Mouse (Mus musculus): Measurements from ENCODE around the gene Fgfr2. TPM values are rescaled to one million over a fixed set of nuclear protein-coding genes. Genes with fewer than 3 reads are reported as not detected.

Gene Fgfr2
- polyA plus RNA-seq, 1 experiment: 114 TPM

DNA sequence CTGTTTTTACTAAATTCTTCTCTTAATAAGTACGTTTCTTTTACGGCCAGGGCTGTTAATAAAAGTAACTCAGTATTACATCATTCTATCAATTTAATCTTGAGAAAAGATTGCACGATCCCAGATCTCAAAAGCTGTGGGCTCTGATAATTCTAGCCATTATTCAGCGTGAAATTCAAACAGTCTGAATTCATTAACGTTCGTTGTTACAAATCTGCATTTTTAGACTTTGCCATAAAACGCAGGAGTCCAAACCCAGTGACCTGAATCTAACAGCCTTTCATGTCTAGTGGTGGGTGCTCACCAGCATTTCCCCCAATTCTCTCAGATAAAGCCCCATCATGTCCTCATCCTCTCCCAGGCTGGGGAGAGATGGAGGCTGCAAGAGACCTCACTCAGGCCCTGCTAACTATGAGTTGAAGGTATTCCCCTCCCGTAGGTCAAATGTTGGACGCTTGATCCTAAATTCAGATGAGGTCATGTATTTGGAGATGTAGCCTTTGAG, 50.0 kb downstream of the Fgfr2 start:
- Histone ChIP-seq H3K4me3 (replicated peaks; ENCODE audit: extremely low read depth, low read depth, low read length) (no peak overlapping the region), H3K4me1 (ENCODE audit: control insufficient read depth, insufficient read depth, low read length) (peaks cover 3% of the 10 kb centered on the region; the same call in 1 of the 2 replicates)
- WGBS: 87% methylated on average over 9 of the region's 9 CpGs
- no peak for DNase-seq
- no peak for TF ChIP-seq CTCF (IDR thresholded peaks at IDR 0.05; ENCODE audit: insufficient read depth, low read length)
- TF ChIP-seq POLR2A (IDR thresholded peaks at IDR 0.05; ENCODE audit: borderline replicate concordance, extremely low read depth, low read depth, low read length): no peak

DNA sequence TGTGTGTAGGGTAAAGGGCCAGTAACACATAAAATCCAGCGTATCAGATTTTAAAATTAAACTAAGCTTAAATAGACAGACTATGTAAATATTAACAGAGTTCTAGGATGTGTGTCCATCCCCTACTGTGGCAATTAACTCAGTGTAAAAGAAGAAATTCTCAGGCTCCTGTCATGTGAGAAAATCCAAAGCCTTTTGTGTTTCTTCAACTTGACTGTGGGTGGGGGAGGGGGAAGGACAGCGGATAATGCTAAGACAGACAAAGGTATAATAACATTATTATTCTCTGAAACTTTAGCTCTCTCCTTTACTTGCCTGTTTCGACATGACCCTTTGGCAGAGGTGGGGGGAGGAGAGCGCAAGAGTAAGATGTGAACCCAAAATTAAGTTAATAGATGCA, 50.6 kb downstream of the Fgfr2 start:
- Histone ChIP-seq H3K4me3 (replicated peaks; ENCODE audit: extremely low read depth, low read depth, low read length) (no peak overlapping the region), H3K4me1 (ENCODE audit: control insufficient read depth, insufficient read depth, low read length) (peaks cover 3% of the 10 kb centered on the region; the same call in 1 of the 2 replicates)
- WGBS: 96% methylated on average over 4 of the region's 4 CpGs
- TF ChIP-seq CTCF (IDR thresholded peaks at IDR 0.05; ENCODE audit: insufficient read depth, low read length) (no peak), POLR2A (IDR thresholded peaks at IDR 0.05; ENCODE audit: borderline replicate concordance, extremely low read depth, low read depth, low read length) (no peak)
- DNase-seq: no peak

DNA sequence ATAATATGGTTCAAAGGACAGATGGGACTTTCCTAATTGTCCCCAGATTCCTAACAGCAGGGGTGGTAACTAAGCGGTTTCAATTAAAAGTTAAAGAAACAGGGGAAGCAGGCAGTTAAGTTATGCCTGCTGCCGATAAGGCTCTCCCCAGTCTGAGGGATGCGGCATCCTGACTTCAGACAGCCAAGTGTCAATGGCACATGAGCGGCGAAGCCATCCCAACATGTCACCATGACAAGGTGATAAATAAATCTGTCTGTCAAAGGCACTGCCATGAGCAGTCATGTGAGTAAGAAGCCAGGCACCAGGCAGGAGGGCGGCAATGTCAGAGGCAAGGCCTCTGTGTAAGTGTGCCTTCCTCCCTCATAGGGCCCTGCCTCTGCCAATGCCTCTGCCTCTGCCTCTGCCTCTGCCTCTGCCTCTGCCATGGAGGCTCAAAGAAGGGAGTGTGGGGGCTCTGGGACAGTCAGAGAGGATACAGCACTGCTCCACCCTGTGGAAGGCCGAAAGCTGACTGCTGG, 55.8 kb downstream of the Fgfr2 start:
- no peak overlapping the region for H3K4me3 ChIP-seq (replicated peaks; ENCODE audit: extremely low read depth, low read depth, low read length)
- DNase-seq: no peak

DNA sequence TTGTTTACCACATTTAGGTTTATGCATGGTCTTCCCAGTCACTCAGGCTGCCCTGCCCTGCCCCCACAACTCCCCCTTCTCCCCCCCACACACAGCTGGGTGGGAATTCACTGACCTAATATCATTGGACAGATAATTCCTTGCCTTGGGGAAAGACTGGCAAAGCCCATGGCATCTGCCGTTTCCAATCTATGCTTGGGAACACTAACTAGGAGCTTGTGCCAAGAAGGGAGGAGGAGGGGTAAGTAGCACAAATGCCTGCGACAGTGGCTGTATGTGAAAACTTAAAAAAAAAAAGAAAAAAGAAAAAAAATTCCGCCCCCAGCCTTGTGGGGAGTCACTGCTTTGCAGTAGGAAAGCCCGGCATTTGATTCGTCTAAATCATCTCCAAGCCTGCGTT, 56.4 kb downstream of the Fgfr2 start:
- Histone ChIP-seq H3K4me1 (ENCODE audit: control insufficient read depth, insufficient read depth, low read length) (peaks cover 4% of the 10 kb centered on the region; the same call in 1 of the 2 replicates), H3K4me3 (replicated peaks; ENCODE audit: extremely low read depth, low read depth, low read length) (no peak overlapping the region)
- TF ChIP-seq CTCF (IDR thresholded peaks at IDR 0.05; ENCODE audit: insufficient read depth, low read length) (no peak), POLR2A (IDR thresholded peaks at IDR 0.05; ENCODE audit: borderline replicate concordance, extremely low read depth, low read depth, low read length) (no peak)
- WGBS: 54% methylated on average over 6 of the region's 6 CpGs
- no peak for DNase-seq

More for the DNA sequence above, 55.8 kb downstream of the Fgfr2 start:
- H3K4me1 ChIP-seq (ENCODE audit: control insufficient read depth, insufficient read depth, low read length): peaks cover 4% of the 10 kb centered on the region; the same call in 1 of the 2 replicates
- TF ChIP-seq CTCF (IDR thresholded peaks at IDR 0.05; ENCODE audit: insufficient read depth, low read length) (no peak), POLR2A (IDR thresholded peaks at IDR 0.05; ENCODE audit: borderline replicate concordance, extremely low read depth, low read depth, low read length) (no peak)
- 80% methylated on average over 7 of the region's 7 CpGs for WGBS

DNA sequence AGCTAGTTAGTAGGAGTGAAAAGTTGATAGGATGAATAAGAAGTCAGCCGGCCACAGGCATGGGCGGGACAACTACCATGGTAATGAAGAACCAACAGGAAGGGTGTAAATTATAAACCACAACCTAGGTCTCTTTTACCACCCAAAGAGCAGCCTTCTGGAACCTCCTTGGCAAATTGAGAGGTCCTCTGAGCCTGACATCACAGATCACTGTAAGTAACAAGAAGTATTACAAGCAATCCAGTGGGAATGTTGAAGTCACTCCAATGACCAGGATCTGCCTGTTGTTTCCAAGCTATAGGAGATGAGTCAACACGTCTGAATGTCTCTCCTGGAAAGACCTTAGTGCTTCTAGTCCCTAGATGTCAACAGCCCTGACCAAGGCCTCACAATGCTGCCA, 61.1 kb downstream of the Fgfr2 start:
- Histone ChIP-seq H3K4me3 (replicated peaks; ENCODE audit: extremely low read depth, low read depth, low read length) (no peak overlapping the region), H3K4me1 (ENCODE audit: control insufficient read depth, insufficient read depth, low read length) (peaks cover 18% of the 10 kb centered on the region)
- no peak for TF ChIP-seq CTCF (IDR thresholded peaks at IDR 0.05; ENCODE audit: insufficient read depth, low read length)
- TF ChIP-seq POLR2A (IDR thresholded peaks at IDR 0.05; ENCODE audit: borderline replicate concordance, extremely low read depth, low read depth, low read length): no peak
- DNase-seq: no peak
- 81% methylated on average over 3 of the region's 3 CpGs for WGBS

DNA sequence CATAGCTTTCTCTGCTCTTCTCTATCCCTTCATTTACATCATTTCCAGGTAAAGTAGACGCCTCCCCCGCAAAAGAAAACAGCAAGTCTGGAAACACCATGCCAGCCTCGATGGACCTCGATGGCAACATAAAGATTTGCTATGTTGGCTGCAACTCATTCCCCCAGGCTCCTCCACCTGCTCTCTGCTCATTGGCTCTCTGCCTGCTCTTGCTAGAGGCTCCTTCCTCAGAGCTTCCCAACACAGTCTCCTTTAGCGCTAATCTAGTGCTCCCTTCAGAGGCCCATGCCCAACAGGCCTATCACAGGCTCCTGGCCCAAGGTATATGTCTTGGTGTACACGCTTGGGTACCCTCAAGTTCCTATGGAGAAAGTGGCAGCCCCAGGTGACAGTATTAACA, 63.0 kb downstream of the Fgfr2 start:
- no peak for DNase-seq
- Histone ChIP-seq H3K4me1 (ENCODE audit: control insufficient read depth, insufficient read depth, low read length) (peaks cover 18% of the 10 kb centered on the region), H3K4me3 (replicated peaks; ENCODE audit: extremely low read depth, low read depth, low read length) (no peak overlapping the region)
- TF ChIP-seq POLR2A (IDR thresholded peaks at IDR 0.05; ENCODE audit: borderline replicate concordance, extremely low read depth, low read depth, low read length) (no peak), CTCF (IDR thresholded peaks at IDR 0.05; ENCODE audit: insufficient read depth, low read length) (no peak)
- WGBS: 91% methylated on average over 6 of the region's 6 CpGs

DNA sequence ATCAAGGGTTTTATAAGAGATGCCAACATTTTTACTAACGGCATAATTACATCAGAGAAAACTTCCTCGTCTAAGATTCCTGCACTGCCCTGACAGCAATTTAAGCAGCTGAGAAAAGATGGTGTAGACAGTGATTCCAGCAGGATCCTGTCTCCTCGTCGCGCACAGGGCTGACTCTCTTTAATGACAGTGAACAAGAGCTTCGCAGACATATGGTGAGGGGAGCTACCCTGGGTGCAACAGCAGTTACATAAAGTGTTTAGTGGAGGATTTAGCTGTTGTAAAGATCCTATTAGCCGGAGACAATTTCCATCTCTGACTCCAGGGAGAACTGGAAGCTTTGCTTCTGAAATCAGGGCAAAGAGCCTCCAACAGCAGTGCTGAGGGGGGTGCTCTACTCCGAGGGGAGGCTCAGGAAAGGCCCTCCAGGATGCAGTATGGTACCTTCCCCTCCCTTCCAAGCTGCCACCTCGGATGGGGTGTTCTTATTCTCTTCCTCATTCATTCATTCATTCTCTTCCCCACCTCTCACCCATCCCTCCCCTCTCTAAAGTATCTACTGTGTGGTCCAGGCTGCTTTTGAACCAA, 63.5 kb downstream of the Fgfr2 start:
- no peak overlapping the region for H3K4me3 ChIP-seq (replicated peaks; ENCODE audit: extremely low read depth, low read depth, low read length)
- no peak for DNase-seq
- H3K4me1 ChIP-seq (ENCODE audit: control insufficient read depth, insufficient read depth, low read length): peaks cover 18% of the 10 kb centered on the region
- WGBS: 61% methylated on average over 9 of the region's 9 CpGs
- TF ChIP-seq CTCF (IDR thresholded peaks at IDR 0.05; ENCODE audit: insufficient read depth, low read length) (no peak), POLR2A (IDR thresholded peaks at IDR 0.05; ENCODE audit: borderline replicate concordance, extremely low read depth, low read depth, low read length) (no peak)

DNA sequence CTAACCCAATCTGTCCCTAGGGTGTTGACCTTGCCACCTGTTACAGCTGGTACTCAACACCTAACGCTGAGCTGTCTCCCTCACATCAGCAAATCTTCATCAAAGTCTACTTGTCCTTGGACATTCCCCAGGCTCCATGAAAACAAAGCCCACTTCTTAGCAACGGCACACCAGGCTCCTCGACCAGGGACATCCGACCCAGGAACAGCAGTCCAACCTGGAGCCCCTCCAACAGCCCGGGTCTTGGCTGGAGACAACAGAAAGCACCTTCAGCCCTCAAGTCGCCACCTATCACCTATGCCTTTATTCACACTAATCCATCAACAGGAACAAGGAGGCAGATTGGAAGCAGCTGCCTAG, 64.0 kb downstream of the Fgfr2 start:
- WGBS: 33% methylated on average over 6 of the region's 6 CpGs
- TF ChIP-seq CTCF (IDR thresholded peaks at IDR 0.05; ENCODE audit: insufficient read depth, low read length) (no peak), POLR2A (IDR thresholded peaks at IDR 0.05; ENCODE audit: borderline replicate concordance, extremely low read depth, low read depth, low read length) (no peak)
- no peak for DNase-seq

DNA sequence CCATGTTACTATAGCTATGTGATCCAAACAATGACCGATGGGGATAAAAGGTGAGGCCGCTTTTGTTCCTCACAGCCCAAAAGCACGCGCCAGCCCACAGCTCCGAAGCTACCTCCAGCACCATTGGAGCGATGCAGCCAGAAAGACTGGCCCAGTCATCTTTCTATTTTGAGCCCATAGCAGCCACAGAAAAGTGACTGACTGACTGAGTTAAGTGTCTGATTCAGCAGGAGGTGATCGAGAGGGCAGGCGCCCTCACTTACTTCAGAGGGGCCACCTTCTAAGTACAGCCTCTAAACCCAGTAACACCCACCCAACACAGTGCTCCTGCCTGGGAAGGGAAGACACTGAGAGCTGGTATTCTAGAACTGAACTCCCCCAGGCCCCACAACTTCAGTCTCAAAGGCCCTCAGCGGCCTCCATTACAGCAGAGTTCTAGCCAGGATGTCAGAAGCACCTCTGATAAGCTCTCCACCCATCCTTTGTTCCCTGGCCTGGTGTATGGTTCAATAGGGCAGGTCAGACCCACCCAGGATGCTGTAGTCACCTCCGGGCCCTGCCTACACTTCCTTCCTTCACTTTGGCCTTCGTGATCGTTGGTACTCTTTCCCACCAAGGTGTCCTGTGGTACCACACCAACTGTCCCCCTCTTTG, 64.5 kb downstream of the Fgfr2 start:
- TF ChIP-seq POLR2A (IDR thresholded peaks at IDR 0.05; ENCODE audit: borderline replicate concordance, extremely low read depth, low read depth, low read length) (no peak), CTCF (IDR thresholded peaks at IDR 0.05; ENCODE audit: insufficient read depth, low read length) (no peak)
- Histone ChIP-seq H3K4me1 (ENCODE audit: control insufficient read depth, insufficient read depth, low read length) (peaks cover 16% of the 10 kb centered on the region), H3K4me3 (replicated peaks; ENCODE audit: extremely low read depth, low read depth, low read length) (no peak overlapping the region)
- WGBS: 71% methylated on average over 12 of the region's 12 CpGs
- no peak for DNase-seq

More for the DNA sequence above, 64.0 kb downstream of the Fgfr2 start:
- Histone ChIP-seq H3K4me1 (ENCODE audit: control insufficient read depth, insufficient read depth, low read length) (peaks cover 15% of the 10 kb centered on the region), H3K4me3 (replicated peaks; ENCODE audit: extremely low read depth, low read depth, low read length) (no peak overlapping the region)

DNA sequence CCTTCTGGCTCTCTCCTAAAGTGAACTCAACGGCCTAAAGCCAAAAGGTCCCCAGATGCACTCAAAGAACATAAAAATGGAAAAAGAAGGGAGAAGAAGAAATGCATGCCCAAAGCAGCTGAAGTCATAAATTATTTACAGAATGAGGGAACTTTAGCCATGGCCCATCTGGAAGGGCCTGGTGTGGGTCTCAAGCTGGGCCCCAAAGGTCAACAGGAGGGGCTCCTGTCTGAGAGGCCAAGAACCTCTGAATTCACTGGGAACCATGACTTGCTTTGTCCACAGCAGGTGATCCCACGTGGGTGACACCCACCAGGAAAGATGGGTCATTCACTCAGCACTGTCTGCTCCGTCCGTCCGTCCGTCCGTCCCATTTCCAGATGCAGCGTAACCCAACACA, 66.2 kb downstream of the Fgfr2 start:
- no peak for TF ChIP-seq POLR2A (IDR thresholded peaks at IDR 0.05; ENCODE audit: borderline replicate concordance, extremely low read depth, low read depth, low read length)
- TF ChIP-seq CTCF (IDR thresholded peaks at IDR 0.05; ENCODE audit: insufficient read depth, low read length): no peak
- no peak overlapping the region for H3K4me3 ChIP-seq (replicated peaks; ENCODE audit: extremely low read depth, low read depth, low read length)
- DNase-seq: no peak
- WGBS: 93% methylated on average over 8 of the region's 8 CpGs
- H3K4me1 ChIP-seq (ENCODE audit: control insufficient read depth, insufficient read depth, low read length): peaks cover 23% of the 10 kb centered on the region
